Mouse (Mus musculus): ENCODE data around the gene Rxra. TPM values are rescaled to one million over a fixed set of nuclear protein-coding genes. Genes with fewer than 3 reads are reported as not detected.

Rxra gene
- total RNA-seq, 2 experiments from 2014 or later, result 25.2 to 25.5 TPM

DNA sequence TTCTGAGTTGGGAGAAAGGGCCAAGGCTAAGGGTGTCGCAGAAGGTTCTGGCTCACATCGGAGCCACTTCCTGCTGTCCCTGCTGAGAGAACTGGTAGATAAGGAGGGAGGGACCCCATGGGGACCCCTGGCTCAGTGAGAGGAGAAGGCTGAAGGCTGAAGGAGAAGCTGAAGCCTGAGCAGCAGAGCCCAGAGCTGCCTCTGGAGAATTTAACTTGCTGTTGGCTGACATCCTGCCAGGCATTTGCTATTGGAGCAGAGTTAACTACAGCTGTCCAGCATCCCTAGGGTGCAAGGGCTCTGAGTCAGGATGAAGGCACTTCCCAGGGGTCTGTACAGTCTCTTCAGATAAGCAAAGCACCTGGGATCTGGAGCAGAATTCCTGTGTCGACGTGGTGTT, 122.8 kb downstream of the Rxra start:
- no peak for DNase-seq (ENCODE audit: low spot score in 2 of 2)

DNA sequence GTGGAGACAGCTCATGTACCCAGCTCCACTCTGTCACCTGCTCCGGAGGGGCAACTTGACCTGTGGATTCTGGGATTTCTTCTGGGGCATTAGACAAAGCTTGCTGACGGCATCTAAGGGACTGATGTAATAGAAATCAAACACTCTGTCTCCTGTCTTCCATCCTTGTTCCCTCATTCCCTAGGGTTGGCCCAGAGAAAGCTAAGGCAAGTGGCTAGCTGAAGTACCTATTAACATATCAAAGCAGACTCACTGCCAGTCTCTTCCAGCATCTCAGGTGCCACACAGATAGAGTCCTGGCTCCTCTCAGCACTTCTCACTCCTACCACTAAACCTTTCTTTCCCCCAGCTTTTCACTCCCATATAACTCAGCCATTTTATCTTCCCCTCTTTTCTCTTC, 124.8 kb downstream of the Rxra start:
- no peak for DNase-seq (ENCODE audit: low spot score in 2 of 2)

DNA sequence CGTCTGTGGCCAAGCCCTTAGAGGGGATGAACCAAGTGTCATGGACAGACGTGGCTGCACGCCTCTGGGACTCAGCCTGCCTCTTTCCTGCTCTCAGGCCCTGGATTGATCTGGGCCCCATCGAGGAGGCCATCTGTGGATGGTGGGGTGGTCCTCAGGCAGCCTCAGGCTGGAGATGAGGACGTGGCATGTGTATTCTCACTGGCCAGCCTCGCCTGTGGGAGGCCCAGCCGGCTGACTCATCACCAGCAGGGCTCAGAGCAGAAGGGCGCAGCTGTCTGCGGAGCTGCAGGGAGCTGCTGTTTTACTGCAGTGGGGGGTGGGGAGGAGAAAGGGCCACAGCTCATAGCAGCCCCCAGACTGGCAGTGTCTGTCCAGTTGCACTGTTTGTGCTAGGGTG, 126.3 kb downstream of the Rxra start:
- peak; percentile 46 to 70 for DNase-seq (ENCODE audit: low spot score in 2 of 2)

DNA sequence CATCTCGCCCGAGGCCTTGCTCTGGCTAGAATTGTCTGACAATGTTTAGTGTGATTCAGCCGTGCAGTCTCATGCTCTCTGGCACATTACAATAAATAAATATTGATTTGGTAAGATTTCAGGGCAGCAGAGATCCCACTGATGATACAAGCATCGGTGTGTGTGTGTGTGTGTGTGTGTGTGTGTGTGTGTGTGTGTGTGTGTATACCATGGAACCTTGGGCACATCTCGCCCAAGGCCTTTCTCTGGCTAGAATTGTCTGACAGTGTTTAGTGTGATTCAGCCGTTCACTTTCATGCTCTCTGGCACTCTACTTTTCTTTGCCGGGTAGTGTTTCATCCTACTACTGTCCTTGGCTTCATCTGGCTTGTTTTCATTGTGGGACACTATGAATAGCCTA, 130.5 kb downstream of the Rxra start:
- DNase-seq (ENCODE audit: low spot score in 2 of 2), result no peak

DNA sequence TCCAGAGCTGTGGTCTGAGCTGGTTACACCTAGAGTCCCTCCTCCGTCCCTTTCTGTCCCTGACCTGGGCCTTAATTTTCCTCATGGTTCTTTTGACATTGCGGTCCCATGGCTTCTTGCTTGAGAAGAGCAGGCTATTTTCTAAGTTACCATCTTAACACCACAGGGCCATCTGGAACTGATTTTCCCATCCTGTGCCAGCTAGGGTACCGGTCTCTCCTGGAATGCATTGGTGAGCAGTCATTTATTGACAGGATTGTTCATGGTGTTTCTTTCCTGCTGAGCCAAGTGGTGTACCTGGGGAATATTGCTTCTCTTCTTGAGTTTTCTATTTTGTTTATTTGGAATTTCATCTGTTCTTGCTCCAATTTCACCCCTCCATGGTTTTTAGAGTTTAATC, 131.4 kb downstream of the Rxra start:
- no peak for DNase-seq (ENCODE audit: low spot score in 2 of 2)

DNA sequence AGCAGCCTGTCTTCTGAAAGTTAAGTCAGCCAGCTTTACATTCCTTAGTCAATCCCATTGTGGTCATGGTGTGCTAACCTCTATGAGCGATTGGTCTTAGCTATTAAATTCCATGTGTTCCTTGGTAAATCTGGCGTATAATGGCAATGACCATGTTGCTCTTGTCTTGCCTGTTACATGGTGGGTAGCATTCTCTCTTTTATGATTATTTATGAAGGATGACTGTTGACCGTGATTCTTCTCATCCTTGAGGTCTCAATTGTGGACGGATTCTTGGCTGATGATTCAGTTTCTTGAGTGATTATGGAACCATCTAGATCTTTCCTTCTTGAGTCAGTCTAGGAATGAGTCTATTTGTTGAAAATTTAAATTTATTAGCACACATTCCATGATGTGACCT, 133.7 kb downstream of the Rxra start:
- no peak for DNase-seq (ENCODE audit: low spot score in 2 of 2)

Other genes with a start within 250 kb of the Rxra start
- 1 to 10 TPM; 7.9 to 9.8 TPM for gene Vav2, start 249.4 kb upstream of the Rxra start, total RNA-seq (2021)
- 10 to 100 TPM; 27.8 to 28.3 TPM for gene Brd3os, start 234.1 kb upstream of the Rxra start, total RNA-seq (2021)
- 10 to 100 TPM; 53.2 to 53.5 TPM for gene Brd3, start 168.8 kb upstream of the Rxra start, total RNA-seq (2021)
- 10 to 100 TPM; 24.4 to 25.2 TPM for gene Wdr5, start 161.3 kb upstream of the Rxra start, total RNA-seq (2021)
- 1 to 10 TPM; 7.3 to 8.7 TPM for gene Col5a1, start 210.0 kb downstream of the Rxra start, total RNA-seq (2021)

All from left cerebral cortex, adult 18-20 months (tissue).